Mouse (Mus musculus) cerebellum, adult 2 months (tissue): Measurements from ENCODE around the gene Samm50.

Experiments
- CTCF ChIP-seq: fragments of 200-500 bp; IDR thresholded peaks from 2 replicates; pipeline ENCODE4 v1.5.1; 2011; ENCODE audit warnings: low read depth, mild to moderate bottlenecking, control low read depth, low read length, moderate library complexity, borderline replicate concordance; ENCODE audit not compliant: insufficient read depth
- POLR2A ChIP-seq: fragments of 200-500 bp; IDR thresholded peaks from 2 replicates; pipeline ENCODE4 v1.6.1; 2011; ENCODE audit warnings: low read length, control low read depth, borderline replicate concordance; ENCODE audit not compliant: insufficient read depth

DNA sequence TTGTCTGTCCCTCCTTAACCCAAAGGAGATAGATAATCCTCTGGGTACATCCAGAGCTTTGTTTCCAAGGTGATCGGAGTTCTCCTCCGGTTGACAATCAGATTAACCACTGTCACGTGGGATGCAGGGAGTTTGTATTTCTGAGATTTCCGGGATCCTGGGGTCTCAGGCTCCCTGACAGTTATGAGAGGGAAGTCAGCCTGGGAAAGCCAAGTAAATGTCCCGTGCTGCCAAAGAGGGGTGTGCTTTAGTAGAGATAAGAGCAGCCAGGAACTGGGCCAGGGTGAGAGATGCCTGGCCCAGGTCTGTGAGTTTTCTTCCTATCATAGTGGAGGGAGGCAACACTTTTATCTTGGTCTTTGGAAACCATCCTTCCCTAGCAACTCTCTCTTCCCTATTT, 38.6 kb downstream of the Samm50 start:
- no peak for TF ChIP-seq POLR2A
- TF ChIP-seq CTCF = no peak
